Mouse (Mus musculus) heart, embryonic 12.5 days (tissue): ENCODE data around the gene Mreg. TPM values are rescaled to one million over a fixed set of nuclear protein-coding genes. Genes with fewer than 3 reads are reported as not detected.
A peak's percentile ranks its signal among the peaks of the same experiment; 100 is the strongest.
"Not testable (repeated sequence)": the region's sequence is repeated elsewhere in the genome, so short reads cannot be mapped to it uniquely, and the experiment has no call there.

Source experiments
- ATAC-seq: fragments of 200-750 bp; cut with Nextera tagmentation; 2 replicates; pipeline ENCODE4 v1.8.0; 2017; ENCODE audit warnings: moderate TSS enrichment, moderate library complexity; ENCODE audit not compliant: insufficient number of reproducible peaks, low FRiP score
- H3K27ac ChIP-seq: fragments of 300-500 bp; sonication (generic); 2 replicates; pipeline ENCODE4 v1.5.1; 2016; ENCODE audit warnings: mild to moderate bottlenecking, moderate library complexity; ENCODE audit not compliant: poor library complexity, severe bottlenecking
- H3K27me3 ChIP-seq: fragments of 300-500 bp; sonication (generic); replicated peaks from 2 replicates; pipeline ENCODE4 v1.6.1; 2016; ENCODE audit warnings: mild to moderate bottlenecking, moderate library complexity
- H3K36me3 ChIP-seq: fragments of 300-500 bp; sonication (generic); 2 replicates; pipeline ENCODE4 v1.6.1; 2016; ENCODE audit warnings: mild to moderate bottlenecking, moderate library complexity
- H3K4me1 ChIP-seq: fragments of 300-500 bp; sonication (generic); replicated peaks from 2 replicates; pipeline ENCODE4 v1.6.1; 2016; ENCODE audit warnings: mild to moderate bottlenecking
- H3K4me2 ChIP-seq: fragments of 300-500 bp; sonication (generic); 2 replicates; pipeline ENCODE4 v1.6.1; 2016; ENCODE audit warnings: mild to moderate bottlenecking, moderate library complexity
- H3K4me3 ChIP-seq: fragments of 300-500 bp; sonication (generic); 2 replicates; pipeline ENCODE4 v1.5.1; 2016; ENCODE audit warnings: mild to moderate bottlenecking
- H3K9ac ChIP-seq: fragments of 300-500 bp; sonication (generic); 2 replicates; pipeline ENCODE4 v1.6.1; 2016; ENCODE audit warnings: mild to moderate bottlenecking, moderate library complexity
- H3K9me3 ChIP-seq: fragments of 300-500 bp; sonication (generic); replicated peaks from 2 replicates; pipeline ENCODE4 v1.6.1; 2016; ENCODE audit warnings: mild to moderate bottlenecking, moderate library complexity
- WGBS: fragments of 180-500 bp; shearing (Covaris S2); methylation state at CpG from one replicate; pipeline ENCODE4 v1.1.7; 2016; 5-methylcytosine and 5-hydroxymethylcytosine counted together
- polyA plus RNA-seq: library from polyadenylated mRNA; unstranded; fragments of >200 nt; fragmentation: Nextera tagmentation; extraction: Ambion mirVana; gene quantifications from 2 replicates; pipeline ENCODE4 v1.2.1, GENCODE M21; 2016

Gene Mreg
- polyA plus RNA-seq, 1 experiment from 2014 or later: 5.1 TPM

DNA sequence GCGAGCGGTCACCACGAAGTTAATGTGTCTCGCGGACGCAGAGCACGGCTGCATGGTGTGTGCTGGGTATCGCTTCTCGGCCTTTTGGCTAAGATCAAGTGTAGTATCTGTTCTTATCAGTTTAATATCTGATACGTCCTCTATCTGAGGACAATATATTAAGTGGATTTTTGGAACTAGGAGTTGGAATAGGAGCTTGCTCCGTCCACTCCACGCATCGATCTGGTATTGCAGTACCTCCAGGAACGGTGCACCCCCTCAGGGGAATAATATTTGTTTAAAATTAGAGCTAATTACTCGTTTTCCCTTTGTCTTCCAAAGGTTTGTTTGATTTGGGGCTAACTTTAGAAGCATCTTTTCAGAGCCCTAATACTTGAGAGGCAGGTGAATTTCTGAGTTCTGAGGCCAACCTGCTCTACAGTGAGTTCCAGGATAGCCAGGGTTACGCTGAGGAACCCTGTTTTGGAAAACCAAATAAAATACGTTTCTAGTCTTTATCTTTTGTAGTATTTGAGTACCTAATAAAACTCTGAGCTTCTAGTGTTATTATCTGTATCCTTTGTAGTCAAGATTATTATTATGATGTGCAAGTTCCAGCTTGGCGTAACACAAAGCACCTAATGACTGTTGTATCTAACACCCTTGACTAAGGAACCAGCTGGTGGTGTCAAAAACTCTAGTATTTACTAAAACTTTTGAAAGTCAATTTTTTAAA, 14.2 kb upstream of the Mreg start:
- Histone ChIP-seq H3K36me3 (no peaks in the 10 kb centered on the region), H3K4me2 (peak overlapping the region; percentile 77), H3K27ac (no peak overlapping the region), H3K27me3 (peaks cover 28% of the 10 kb centered on the region), H3K9ac (no peak overlapping the region), H3K9me3 (no peaks in the 10 kb centered on the region), H3K4me1 (no peaks in the 10 kb centered on the region), H3K4me3 (no peak overlapping the region)
- peak; percentile 83 for ATAC-seq
- under 1% methylated on average over 9 of the region's 18 CpGs for WGBS

DNA sequence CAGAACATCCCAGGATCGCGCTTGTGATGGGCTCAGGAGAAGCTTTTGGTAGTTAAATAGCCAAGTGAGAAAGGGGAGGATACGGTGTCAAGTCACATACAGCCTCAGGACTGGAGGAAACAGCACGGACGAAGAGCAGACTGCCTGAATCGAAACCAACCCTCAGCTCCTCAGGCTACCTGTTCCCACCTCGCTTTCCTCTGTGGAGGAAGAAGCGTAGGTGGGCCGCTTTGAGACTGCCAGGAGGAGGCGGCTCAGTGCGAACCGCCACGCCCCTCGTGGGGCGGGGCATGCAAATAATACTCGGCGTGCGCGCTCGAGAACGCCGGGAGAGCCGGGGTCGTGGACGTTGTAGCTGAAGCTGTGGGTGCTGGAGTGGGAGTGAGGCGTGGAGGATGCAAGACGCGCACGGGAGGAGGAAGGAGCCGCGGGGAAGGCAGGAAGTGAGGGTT, 13.6 kb upstream of the Mreg start:
- Histone ChIP-seq H3K4me2 (peak overlapping the region; percentile 77), H3K4me3 (peak overlapping the region; percentile 53), H3K27me3 (peaks cover 28% of the 10 kb centered on the region), H3K9ac (peak overlapping the region; percentile 61)
- H3K4me1 ChIP-seq, H3K9me3 ChIP-seq, H3K27ac ChIP-seq, H3K36me3 ChIP-seq: not testable (repeated sequence)
- whole genome bisulfite sequencing: under 1% methylated on average over 25 of the region's 31 CpGs
- ATAC-seq: peak; percentile 83

DNA sequence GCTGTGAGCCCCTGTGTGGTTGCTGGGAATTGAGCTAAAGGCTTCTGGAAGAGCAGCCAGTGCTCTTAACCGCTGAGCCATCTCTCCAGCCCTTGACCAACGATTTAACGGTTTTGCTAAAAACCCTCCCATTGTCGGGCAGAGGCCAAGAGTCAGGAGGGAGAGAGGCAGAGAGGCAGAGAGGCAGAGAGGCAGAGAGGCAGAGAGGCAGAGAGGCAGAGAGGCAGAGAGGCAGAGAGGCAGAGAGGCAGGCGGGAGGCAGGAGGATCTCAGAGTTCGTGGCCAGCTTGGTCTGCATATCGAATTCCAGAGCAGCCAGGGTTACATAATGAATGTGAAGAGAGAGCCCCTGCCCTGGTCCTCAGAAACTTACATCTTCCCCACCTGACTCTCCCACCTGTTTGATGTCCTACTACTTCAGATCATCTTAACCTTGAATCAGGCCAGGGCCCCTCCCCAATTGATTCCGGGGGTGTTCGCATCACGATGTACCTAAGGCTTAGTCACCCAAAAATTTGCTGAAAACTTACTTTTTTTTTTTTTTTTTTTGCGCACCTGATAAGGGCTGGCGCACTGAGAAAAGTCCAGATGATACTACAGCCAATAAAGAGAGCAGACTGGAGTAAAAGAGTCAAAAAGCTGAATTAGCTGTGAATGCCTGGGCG, 13.1 kb upstream of the Mreg start:
- Histone ChIP-seq H3K27me3 (peaks cover 28% of the 10 kb centered on the region), H3K36me3 (no peaks in the 10 kb centered on the region), H3K9me3 (no peaks in the 10 kb centered on the region), H3K27ac (no peak overlapping the region), H3K4me2 (peak overlapping the region; percentile 77), H3K4me1 (no peaks in the 10 kb centered on the region), H3K9ac (peak overlapping the region; percentile 61), H3K4me3 (peak overlapping the region; percentile 53)
- WGBS: 8% methylated on average over 13 of the region's 13 CpGs
- no peak for ATAC-seq

DNA sequence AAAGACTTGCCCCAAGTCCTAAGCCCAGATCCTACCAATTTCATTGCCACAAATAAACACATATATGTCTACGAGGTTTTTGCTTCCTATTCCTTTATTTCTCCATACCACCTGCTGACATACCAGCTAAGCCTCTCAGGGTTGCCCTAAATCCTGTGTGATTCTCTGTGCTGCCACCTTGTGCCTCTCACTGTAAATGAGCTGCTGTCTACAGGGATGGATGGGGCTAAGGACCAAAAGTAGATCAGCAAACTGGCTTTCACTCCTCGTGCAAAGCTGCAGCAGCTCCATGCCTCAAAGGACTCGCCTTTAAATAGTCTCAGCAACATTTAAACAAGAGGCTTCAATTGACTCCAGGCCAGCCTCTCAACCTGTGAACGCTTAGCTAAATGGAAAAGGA, 7.9 kb upstream of the Mreg start:
- H3K27ac ChIP-seq: no peak overlapping the region
- H3K4me3 ChIP-seq: no peak overlapping the region
- H3K9ac ChIP-seq: no peak overlapping the region
- peaks cover 25% of the 10 kb centered on the region for H3K27me3 ChIP-seq
- no peak overlapping the region for H3K4me2 ChIP-seq
- 29% methylated on average over 4 of the region's 4 CpGs for WGBS
- no peak for ATAC-seq
- H3K9me3 ChIP-seq: no peaks in the 10 kb centered on the region
- H3K4me1 ChIP-seq: peaks cover 7% of the 10 kb centered on the region
- no peaks in the 10 kb centered on the region for H3K36me3 ChIP-seq

DNA sequence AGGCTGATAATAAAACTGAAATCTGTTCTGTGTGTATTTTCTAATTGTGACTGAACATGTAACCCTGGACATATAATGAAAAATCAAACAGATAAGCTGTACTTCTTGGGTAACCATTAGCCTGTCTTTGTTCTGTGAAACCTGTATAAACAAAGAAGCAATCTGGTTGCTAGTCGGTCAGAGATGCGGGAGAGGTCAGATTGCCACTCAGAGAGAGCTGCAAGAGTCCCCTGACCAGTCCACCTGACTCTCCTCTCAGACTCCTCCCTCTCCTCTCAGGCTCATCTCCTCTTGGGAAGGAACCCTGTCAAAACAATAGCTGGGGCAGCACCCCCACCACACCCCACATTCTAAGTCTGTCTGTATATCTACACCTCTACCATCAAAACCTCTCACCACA, 7.0 kb upstream of the Mreg start:
- H3K9ac ChIP-seq: no peak overlapping the region
- H3K27ac ChIP-seq: no peak overlapping the region
- H3K9me3 ChIP-seq: no peaks in the 10 kb centered on the region
- no peaks in the 10 kb centered on the region for H3K36me3 ChIP-seq
- peaks cover 17% of the 10 kb centered on the region for H3K27me3 ChIP-seq
- WGBS: 41% methylated on average over 2 of the region's 2 CpGs
- ATAC-seq: no peak
- no peak overlapping the region for H3K4me2 ChIP-seq
- H3K4me3 ChIP-seq: no peak overlapping the region
- peaks cover 15% of the 10 kb centered on the region for H3K4me1 ChIP-seq

DNA sequence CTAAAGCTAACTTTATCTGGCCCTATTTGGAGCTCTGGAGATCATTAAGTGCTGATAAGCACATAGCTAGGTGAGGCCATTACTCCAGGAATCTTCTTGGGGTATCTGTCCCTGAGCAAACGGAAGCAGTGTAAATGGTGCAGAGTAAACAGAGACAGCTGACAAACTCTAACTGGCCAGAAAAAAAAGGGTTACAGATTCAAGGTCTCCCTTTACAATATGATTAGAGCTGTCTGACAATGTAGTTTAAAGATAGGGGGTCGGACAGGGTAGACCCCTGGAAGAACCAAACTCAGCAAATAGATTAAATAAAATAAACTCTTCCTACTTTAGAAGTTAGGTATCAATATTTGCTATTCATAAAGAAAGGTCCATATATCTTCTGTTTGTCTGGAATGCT, 6.5 kb upstream of the Mreg start:
- Histone ChIP-seq H3K9me3 (no peaks in the 10 kb centered on the region), H3K4me2 (no peak overlapping the region), H3K27ac (no peak overlapping the region), H3K4me1 (peaks cover 18% of the 10 kb centered on the region), H3K9ac (no peak overlapping the region), H3K27me3 (0 out of 2 replicates have a peak, but pooled peaks cover 13% of the 10 kb centered on the region), H3K4me3 (no peak overlapping the region), H3K36me3 (no peaks in the 10 kb centered on the region)
- WGBS: 53% methylated on average over 2 of the region's 2 CpGs
- ATAC-seq: no peak

DNA sequence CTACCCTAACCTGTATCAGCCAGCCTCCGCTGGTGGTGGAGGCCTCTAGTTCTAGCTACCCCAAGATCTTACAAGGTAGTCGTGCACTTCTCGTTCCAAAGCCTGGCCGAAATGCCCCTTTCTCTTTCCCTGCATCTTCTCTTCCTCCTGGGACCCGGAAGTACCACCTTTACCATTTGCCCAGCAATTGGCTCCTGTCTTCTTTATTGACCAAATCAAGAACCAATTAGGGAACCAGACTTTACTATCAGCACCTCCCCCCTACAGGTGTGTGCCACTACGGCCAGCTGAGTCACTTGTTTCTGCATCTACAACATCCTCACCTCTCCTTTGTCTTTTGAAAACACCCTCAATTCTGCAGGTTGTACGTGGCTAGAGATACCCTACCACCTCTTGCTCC, 4.7 kb upstream of the Mreg start:
- Histone ChIP-seq H3K9me3 (no peaks in the 10 kb centered on the region), H3K4me2 (no peak overlapping the region), H3K4me1 (peaks cover 23% of the 10 kb centered on the region), H3K9ac (no peak overlapping the region), H3K27me3 (0 out of 2 replicates have a peak, but pooled peaks cover 2% of the 10 kb centered on the region), H3K4me3 (no peak overlapping the region), H3K27ac (no peak overlapping the region), H3K36me3 (no peaks in the 10 kb centered on the region)
- WGBS: 81% methylated on average over 7 of the region's 7 CpGs
- ATAC-seq: no peak

DNA sequence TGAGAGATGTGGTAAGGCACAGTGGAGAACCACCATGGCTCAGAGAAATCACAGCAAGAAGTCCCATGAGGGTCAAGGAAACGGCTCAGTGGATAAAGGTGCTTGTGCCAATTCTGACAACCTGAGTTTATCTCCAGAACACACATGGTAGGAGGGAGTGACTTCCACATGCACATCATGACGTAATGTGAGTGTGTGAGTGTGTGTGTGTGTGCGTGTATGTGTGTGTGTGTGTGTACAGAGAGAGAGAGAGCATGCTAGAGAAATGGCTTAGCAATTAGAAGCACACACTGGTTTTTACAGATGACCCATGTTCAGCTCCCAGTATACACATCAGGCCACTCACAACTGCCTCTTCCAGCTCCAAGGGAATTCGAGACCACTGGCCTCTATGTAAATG, 3.1 kb upstream of the Mreg start:
- Histone ChIP-seq H3K27ac (peak overlapping the region; percentile 40), H3K9me3 (no peaks in the 10 kb centered on the region), H3K36me3 (no peaks in the 10 kb centered on the region), H3K9ac (no peak overlapping the region), H3K27me3 (no peaks in the 10 kb centered on the region), H3K4me3 (no peak overlapping the region), H3K4me2 (no peak overlapping the region), H3K4me1 (peaks cover 31% of the 10 kb centered on the region)
- ATAC-seq: no peak
- WGBS: 51% methylated on average over 4 of the region's 4 CpGs

DNA sequence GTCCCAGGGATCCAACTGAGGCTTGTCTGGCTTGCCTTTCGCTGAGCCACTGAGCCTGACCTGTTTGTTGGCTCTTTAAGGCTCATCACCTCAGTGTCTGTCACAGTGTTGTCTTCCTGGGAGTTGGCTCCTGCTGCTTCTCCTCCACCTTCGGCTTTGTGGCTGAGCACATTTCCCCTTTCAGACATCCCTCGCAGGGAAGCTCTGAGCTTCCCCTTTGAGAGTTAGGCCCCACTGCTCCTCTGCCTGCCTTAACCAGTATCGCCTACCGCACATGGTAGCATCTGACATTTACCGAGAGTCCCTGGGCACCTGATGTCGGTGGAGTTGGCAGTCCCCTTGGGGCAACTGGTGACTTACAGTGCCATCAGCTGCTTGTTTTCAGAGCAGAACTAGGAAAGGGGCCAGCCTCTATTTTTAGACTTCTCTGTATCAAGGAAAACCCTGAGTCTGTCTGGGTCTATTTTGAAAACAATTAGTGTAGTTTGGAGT, 2.4 kb upstream of the Mreg start:
- Histone ChIP-seq H3K27ac (peak overlapping the region; percentile 40; the same call in 1 of the 2 replicates), H3K27me3 (no peaks in the 10 kb centered on the region), H3K9ac (no peak overlapping the region), H3K36me3 (no peaks in the 10 kb centered on the region), H3K9me3 (no peaks in the 10 kb centered on the region), H3K4me1 (peaks cover 31% of the 10 kb centered on the region), H3K4me3 (no peak overlapping the region), H3K4me2 (peak overlapping the region; percentile 17; the same call in 1 of the 2 replicates)
- 34% methylated on average over 7 of the region's 7 CpGs for WGBS
- ATAC-seq: no peak

DNA sequence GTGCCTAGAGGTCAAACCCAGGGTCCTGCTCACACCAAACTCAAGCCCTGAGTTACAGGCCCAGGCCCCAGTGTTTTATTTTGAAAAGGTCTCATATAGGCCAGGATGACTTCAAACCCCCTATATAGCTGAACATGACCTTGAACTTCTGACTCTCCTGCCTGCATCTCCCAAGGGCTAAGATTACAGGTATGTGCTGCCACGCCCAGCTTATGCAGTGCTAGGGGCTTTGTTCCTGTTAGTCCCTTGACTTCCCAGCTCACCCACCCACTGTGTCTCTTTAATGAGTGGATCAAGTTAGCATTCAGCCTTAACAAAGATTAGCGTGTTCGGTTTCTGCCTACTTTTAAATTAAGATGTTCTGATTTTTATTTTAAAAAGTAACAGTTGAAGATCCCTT, 1.8 kb upstream of the Mreg start:
- Histone ChIP-seq H3K27ac (no peak overlapping the region), H3K27me3 (no peaks in the 10 kb centered on the region), H3K9ac (no peak overlapping the region), H3K4me3 (no peak overlapping the region), H3K9me3 (no peaks in the 10 kb centered on the region), H3K4me2 (no peak overlapping the region), H3K36me3 (no peaks in the 10 kb centered on the region), H3K4me1 (peaks cover 31% of the 10 kb centered on the region)
- 92% methylated on average over 3 of the region's 3 CpGs for WGBS
- no peak for ATAC-seq

DNA sequence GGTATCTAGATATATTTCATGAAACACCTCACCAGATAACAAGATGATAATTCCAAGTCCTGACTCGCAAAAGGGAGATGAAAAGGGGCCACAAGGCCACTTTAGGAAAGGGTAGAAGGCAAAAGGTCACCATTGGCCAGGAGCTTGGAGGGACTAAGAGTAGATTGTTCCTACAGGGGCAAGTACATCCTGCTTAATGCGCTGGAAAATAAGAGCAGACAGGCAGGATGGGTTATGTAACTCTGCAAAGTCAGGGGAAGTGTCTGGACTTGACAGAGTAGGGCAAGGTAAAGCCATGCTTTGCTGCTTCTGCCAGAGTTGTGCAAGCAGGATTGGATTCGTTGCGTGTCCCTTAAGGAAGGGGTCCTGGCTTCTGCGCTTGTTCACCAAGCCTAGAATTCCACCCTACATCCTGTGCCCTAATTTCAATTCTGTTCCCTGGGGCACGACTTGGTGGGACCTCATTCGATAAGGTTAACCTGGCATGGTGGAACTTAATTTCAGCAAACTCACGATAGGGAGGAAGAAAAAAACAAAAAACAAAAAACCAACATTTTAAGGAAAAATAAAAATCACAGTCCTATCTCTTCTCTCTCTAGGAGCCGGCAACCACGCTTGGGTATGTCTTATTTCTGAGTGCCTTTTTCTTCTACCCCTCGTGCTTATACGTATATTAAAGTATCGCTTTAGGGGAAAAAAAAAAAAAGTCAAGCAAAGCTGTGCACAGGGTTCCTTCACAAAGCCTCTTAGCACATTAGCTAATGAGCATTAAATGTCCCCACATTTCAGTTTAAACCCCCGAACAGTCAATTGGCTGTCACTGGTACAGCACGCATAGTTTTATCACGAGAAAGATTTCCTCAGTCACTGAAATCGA, 1.1 kb downstream of the Mreg start:
- H3K27ac ChIP-seq: no peak overlapping the region
- no peak for ATAC-seq
- H3K9ac ChIP-seq: peak overlapping the region; percentile 89
- H3K36me3 ChIP-seq: no peaks in the 10 kb centered on the region
- peak overlapping the region; percentile 84 for H3K4me3 ChIP-seq
- peak overlapping the region; percentile 97 for H3K4me2 ChIP-seq
- no peaks in the 10 kb centered on the region for H3K9me3 ChIP-seq
- peaks cover 31% of the 10 kb centered on the region for H3K4me1 ChIP-seq
- H3K27me3 ChIP-seq: no peaks in the 10 kb centered on the region
- WGBS: 23% methylated on average over 17 of the region's 17 CpGs
